Mouse (Mus musculus) E14TG2a.4 (cell line): ENCODE measurements around the gene Glycam1.

Experiments
- CTCF ChIP-seq: conservative IDR thresholded peaks from 2 replicates; pipeline ENCODE4 v1.5.1; 2014; ENCODE audit warnings: low read length
- NANOG ChIP-seq: IDR thresholded peaks from 2 replicates; pipeline ENCODE4 v1.6.1; 2014; ENCODE audit warnings: borderline replicate concordance, low read length, mixed read lengths

- TF ChIP-seq CTCF (no peak), NANOG (no peak)
Observed at GRCm38 (mm10) chr15:103537822-103538213, 27.1 kb downstream of the Glycam1 start, which contains the start of gene Ppp1r1a.
